Mouse (Mus musculus) thymus, adult 2 months (tissue): Measurements from ENCODE around the gene Gm4846.
"Not testable (repeated sequence)": the region's sequence is repeated elsewhere in the genome, so short reads cannot be mapped to it uniquely, and the experiment has no call there.

Experiments
- CTCF ChIP-seq: fragments of 200-500 bp; IDR thresholded peaks from 2 replicates; pipeline ENCODE4 v1.5.1; 2012; ENCODE audit warnings: mild to moderate bottlenecking, control low read depth, low read length, moderate library complexity, borderline replicate concordance; ENCODE audit not compliant: control insufficient read depth, poor library complexity, insufficient read depth; ENCODE audit errors: extremely low read depth
- POLR2A ChIP-seq: fragments of 200-500 bp; IDR thresholded peaks from 2 replicates; pipeline ENCODE4 v1.6.1; 2012; ENCODE audit warnings: mild to moderate bottlenecking, low read length, control low read depth, moderate library complexity; ENCODE audit not compliant: control insufficient read depth, poor library complexity, insufficient read depth; ENCODE audit errors: extremely low read depth

DNA sequence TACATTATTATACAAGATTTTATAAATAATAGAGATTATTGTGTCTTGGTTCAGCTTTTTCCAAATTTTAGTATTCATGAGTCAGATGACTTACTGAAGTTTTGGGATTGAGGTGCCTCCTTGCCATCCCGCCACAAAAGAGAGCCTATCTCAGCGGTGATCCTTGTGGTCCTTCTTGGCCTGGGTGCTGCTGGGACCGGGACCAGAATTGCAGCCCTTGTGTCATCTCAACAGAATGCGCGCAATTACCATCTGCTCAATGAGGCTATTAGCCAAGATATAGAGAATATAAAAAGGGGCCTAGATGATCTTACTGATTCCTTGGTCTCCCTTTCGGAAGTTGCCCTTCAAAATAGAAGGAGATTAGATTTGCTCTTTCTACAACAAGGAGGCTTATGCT is 22.2 kb upstream of the Gm4846 start:
- not testable (repeated sequence) for TF ChIP-seq CTCF, POLR2A
